Mouse (Mus musculus) embryo, embryonic 10.5 days (tissue): ENCODE data around the gene Tor3a.

Experiments used
- DNase-seq: peaks from one replicate; pipeline ENCODE4 v3.0.0-alpha.2; 2015; ENCODE audit warnings: low spot score

The Tor3a gene

GRCm38 (mm10) chr1:156635148-156635547 lies 39.0 kb downstream of the Tor3a start:
- no peak for DNase-seq

GRCm38 (mm10) chr1:156633095-156633494 lies 41.1 kb downstream of the Tor3a start:
- DNase-seq, result peak; percentile 79

- DNase-seq, result no peak
These were observed 43.2 kb downstream of the Tor3a start for GRCm38 (mm10) chr1:156630965-156631364.

GRCm38 (mm10) chr1:156629984-156630383 lies 44.2 kb downstream of the Tor3a start:
- no peak for DNase-seq

- DNase-seq, result no peak
These were observed 47.4 kb downstream of the Tor3a start for GRCm38 (mm10) chr1:156626729-156627128.

GRCm38 (mm10) chr1:156624231-156624630 lies 49.9 kb downstream of the Tor3a start:
- DNase-seq, result no peak

GRCm38 (mm10) chr1:156620951-156621350 lies 53.2 kb downstream of the Tor3a start:
- DNase-seq, result no peak

GRCm38 (mm10) chr1:156620292-156620909 lies 53.8 kb downstream of the Tor3a start:
- no peak for DNase-seq

GRCm38 (mm10) chr1:156617811-156618210 lies 56.3 kb downstream of the Tor3a start:
- DNase-seq, result no peak

- DNase-seq, result peak; percentile 34
These were observed 57.1 kb downstream of the Tor3a start for GRCm38 (mm10) chr1:156616989-156617598.

- peak; percentile 83 for DNase-seq
These were observed 58.6 kb downstream of the Tor3a start for GRCm38 (mm10) chr1:156615381-156616133.

- peak; percentile 39 for DNase-seq
These were observed 59.4 kb downstream of the Tor3a start for GRCm38 (mm10) chr1:156614710-156615109.

GRCm38 (mm10) chr1:156613855-156614530 lies 60.2 kb downstream of the Tor3a start:
- peak; percentile 81 for DNase-seq

- no peak for DNase-seq
These were observed 63.9 kb downstream of the Tor3a start for GRCm38 (mm10) chr1:156610257-156610656.

- no peak for DNase-seq
These were observed 65.7 kb downstream of the Tor3a start for GRCm38 (mm10) chr1:156608496-156608895.

- DNase-seq, result no peak
These were observed 68.2 kb downstream of the Tor3a start for GRCm38 (mm10) chr1:156605940-156606339.

- DNase-seq, result no peak
These were observed 68.9 kb downstream of the Tor3a start for GRCm38 (mm10) chr1:156605094-156605866.
